Mouse (Mus musculus): ENCODE measurements around the gene Cend1.

The Cend1 gene

DNA sequence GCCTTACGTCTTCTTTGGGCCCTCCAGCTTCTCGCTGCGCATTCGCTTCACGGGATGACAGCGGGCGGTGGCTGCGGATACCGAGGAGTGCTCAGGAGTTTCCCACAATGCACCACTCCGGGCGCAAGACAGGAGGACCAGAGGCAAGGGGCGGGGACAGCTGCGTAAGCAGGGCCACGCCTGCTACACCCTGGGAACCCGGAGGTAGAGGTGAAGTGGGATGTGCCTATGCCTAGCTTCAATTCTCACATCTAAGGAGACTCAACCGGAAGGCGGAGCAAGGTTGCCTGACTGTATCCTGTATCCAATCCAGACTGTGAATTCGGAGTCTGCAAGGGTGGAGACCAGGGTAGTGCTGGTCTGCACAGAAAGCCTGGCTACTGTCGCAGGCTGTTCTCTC is at the start of gene Cend1:
Cend1 (minus strand) TSS at position 182 of the 400 bp plus-strand sequence.
- peak; percentile 89 for DNase-seq (ENCODE audit: low spot score)

DNA sequence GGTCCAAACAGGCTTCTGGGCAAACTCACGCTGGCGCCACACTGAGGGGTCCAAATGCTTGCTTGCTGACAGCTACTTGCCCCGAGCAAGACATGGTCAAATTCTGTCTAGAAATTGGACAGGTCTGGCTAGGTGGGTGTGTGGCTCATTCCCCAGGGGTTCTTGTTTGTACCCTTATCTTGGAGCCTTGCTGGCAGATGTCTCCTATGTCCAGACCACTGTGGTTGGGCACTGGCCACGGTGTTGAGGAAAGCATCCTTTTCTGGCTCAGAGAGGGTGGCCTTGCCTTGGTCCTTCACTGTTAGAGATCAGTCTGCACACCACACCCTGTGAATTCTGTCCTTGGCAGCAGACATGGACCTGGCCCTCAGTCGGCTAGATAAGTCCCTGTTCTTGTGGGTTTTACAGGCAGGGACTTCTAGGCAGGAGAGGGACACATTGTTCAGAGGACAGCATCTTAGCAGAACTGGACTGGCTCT is 49.0 kb upstream of the Cend1 start:
- no peak for DNase-seq (ENCODE audit: low spot score)

DNA sequence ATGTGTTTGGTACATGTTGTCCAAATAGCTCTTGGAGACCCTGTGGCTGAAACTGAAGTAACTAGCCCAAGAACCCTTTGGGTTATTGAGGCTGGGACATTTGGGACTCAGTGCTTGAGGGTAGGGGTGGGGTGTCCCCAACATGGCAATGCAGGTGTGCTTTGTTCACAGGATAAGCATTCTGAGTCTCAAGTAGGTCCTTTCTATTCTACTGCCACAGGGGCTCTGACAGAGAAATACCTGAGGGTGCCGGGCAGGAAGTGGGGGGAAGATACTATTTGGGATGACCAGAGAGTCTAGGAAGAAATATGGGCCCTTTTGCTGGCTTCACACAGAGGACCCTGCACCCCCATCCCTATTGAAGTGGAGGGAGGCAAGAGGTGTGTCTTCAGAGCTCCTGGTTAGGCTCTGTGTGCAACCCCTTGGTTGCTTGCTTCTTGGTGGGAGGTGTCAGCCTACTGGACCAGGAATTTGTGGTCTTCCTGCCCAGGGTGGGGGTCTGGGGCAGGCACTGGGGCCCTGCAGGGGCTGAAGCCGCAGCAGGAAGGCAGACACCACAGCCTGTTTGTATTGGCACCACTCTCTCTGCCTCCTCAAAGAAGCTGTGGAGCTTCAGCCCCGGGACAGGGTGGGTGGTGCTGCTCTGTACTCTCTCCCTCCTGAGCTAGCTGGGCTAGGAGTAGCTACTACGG is 48.4 kb upstream of the Cend1 start:
- no peak for DNase-seq (ENCODE audit: low spot score)

DNA sequence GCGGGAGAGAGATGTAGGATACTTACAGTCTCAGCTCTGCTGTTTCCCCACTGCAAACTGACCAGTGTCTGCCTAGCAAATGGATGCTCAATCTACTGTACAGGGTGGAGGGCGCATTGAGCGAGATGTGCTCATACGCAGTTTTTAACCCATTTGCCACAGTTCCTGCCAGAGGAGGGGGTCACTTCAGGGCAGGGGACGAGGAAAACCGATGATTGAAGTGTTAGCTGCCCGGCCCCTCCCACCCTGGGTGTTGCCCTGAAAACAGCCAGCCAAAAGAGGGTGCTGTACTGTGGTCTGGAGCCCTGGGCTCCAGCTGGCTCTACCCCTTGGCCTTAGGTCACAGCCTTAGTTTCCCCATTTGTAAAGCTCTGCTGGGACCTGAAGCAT is 47.7 kb upstream of the Cend1 start:
- DNase-seq (ENCODE audit: low spot score): no peak

DNA sequence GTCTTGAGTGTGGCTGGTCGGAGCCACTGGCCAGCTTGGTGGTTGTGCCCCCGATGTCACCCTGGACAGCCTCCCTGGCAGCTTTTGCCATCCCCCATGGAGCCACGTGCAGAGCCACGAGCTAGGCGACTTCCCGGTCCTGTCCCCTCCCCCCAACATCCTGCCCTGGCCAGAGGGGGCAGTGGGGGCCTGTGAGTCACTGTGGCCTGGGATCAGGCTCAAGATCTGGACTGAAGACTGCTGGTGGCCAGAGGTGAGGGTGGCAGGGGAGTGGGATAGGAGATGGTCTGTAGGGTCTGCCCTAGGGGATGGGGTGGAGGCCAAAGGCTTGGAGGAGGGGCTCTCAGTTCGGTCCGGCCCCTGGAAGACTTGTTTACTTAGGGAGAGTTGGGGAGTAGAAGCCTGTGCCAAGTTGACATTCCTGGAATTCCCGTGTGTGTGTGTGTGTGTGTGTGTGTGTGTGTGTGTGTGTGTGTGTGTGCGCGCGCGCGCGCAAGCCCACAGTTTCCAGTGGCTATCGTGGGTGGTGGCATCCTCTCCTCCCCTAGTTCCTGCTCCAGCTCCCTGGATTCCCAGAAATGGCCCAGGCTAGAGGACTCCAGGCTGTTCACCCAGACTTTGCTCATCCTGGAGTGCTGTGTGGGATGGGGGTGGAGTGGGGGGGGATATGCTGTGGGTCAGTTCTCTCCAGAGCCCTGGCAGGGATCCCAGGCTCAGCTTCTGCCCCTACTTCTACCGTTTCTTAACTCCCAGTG is 47.1 kb upstream of the Cend1 start:
- no peak for DNase-seq (ENCODE audit: low spot score)

DNA sequence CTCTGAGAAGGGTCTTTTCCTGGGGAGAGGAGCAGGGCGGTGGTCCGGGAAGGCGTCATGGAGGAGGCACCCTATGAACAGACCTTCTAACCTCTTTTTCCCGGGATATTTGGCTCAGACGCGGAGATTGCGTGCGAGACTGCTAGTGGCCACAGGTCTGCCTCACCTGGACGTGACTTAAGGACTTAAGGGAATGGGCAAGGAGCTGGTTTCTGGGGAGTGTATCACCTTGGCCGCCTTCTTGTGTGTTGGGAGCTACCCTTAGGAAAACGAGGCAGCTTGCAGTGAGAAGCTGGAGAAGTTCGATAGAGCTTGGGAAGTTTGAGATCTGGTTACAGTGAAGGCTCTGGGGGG is 46.5 kb upstream of the Cend1 start:
- no peak for DNase-seq (ENCODE audit: low spot score)

DNA sequence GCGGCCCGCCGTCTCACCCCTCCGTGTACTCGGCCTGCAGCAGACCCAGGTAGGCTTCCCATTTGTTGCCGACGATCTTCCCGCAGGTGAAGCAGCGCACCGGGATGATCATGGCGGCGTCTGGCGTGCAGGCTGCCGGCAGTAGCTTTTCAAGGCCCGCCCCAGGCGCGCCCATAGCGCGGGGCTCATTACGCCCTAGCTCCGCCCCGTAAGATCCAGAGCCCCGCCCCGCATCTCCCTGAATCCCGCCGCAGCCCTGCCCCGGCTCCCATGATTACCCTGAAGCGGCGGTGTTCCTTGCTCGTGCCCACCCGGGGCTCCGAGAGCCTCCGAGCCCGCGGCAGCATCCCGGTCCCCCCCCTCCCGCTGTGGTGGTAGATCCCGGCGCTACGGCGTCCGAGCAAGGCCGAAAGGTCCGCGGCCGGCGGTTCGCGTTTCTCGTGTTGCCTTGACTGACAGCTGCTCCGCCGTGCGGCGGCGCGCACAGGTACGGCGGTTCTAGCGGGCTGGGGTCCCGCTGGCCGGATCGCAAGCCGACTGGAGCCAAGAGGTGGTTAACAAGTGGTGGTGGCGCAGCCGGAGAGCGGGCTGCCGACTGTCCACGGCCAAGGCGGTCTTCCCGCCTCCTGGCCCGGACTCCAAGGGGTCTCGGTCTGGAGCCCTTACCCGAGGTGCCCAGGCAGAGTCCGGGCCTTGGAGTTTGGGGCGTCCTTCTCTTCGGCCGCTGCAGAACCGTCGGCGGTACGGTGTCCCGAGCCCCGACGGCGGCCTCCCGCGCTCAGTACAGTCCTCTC is 45.9 kb upstream of the Cend1 start, which contains the start of the genes Polr2l and Tspan4:
Polr2l (minus strand) TSS at position 122 of the 794 bp plus-strand sequence.
Tspan4 (plus strand) TSS at position 230 of the 794 bp plus-strand sequence.
- no peak for DNase-seq (ENCODE audit: low spot score)

DNA sequence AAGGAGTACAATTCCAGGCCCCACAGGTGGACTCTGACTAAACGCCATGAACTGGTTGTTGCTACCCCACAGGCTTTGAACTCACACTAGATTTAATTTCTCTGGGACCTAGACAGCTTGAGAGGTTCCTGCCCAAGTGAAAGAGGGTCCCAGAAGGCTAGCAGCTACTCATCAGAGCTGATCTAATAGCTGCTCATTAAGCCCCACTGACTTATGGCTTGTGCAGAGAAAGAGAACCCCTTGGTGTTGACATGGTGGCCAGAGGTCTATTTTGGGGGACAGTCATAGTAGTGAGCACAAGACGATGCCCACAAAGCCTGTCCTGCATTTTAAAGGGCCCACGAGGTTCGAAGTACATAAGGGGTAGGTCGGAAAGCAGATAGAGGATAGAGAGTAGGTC is 44.9 kb upstream of the Cend1 start:
- no peak for DNase-seq (ENCODE audit: low spot score)

DNA sequence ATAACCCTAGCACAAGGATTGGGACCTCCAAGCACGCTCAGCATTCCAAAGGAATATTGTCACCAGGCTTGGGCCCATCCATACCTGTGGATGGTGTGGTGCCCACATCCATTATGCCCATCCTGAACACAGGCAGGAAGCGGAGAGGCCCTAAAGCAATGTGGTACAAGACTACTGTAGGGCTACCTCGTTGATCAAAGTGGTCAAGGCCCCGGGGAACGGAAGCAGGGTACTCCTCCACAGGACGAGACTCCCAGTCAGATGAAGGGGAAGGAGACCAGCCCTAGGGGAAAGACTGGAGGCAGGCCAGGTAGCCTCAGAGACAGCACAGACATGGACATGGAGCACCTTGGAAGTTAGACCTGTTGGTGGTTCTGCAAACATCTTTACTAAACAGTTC is 43.5 kb upstream of the Cend1 start:
- no peak for DNase-seq (ENCODE audit: low spot score)

DNA sequence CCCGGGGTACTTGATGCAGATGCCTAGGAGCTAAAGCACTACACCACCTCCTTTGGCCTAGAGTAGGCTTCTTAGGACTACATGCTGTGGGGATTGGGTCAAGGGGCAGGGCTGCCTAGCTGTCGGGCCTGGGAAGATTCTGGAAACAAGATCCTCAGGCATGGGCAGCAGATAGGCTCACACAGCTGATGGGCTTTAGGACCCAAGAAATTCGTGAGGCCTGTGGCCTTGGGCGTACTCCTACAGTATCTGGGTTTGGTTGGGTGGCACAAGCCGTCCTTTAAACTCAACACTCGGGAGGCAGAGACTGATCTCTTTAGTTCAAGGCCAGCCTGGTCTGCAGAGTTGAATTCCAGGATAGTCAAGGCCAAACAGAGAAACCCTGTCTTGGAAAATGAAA is 42.9 kb upstream of the Cend1 start:
- DNase-seq (ENCODE audit: low spot score): no peak

DNA sequence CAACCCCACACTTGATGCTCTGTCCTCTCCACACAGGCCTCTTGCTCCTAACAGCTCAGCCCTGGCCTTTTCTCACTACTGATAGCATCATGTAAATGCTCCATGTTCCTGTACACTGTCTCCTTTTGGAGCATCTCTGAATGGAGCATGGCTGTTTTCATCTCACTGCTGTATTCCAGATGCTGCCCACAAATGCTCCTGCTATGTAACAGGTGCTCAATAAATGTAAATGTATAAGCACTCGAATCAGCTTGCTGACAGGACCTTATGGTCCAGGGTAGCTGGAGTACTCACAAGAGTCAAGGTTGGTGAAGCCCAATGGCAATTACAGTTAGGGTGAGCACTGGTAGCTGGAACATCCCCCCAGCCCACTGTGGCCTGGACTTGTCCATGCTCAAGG is 41.9 kb upstream of the Cend1 start:
- no peak for DNase-seq (ENCODE audit: low spot score)

DNA sequence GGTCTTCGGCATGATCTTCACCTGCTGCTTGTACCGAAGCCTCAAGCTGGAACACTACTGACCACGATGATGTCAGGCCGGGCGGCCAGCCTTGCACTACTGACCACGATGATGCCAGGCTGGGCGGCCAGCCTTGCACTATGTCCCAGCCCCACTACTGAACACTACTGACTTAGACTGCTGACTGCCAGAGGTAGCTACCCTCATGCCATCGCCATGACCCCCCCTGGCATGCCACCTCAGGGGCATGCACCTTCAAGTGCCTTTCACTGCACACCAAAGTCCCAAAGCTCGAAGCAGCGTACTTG is 41.3 kb upstream of the Cend1 start:
- DNase-seq (ENCODE audit: low spot score): no peak

DNA sequence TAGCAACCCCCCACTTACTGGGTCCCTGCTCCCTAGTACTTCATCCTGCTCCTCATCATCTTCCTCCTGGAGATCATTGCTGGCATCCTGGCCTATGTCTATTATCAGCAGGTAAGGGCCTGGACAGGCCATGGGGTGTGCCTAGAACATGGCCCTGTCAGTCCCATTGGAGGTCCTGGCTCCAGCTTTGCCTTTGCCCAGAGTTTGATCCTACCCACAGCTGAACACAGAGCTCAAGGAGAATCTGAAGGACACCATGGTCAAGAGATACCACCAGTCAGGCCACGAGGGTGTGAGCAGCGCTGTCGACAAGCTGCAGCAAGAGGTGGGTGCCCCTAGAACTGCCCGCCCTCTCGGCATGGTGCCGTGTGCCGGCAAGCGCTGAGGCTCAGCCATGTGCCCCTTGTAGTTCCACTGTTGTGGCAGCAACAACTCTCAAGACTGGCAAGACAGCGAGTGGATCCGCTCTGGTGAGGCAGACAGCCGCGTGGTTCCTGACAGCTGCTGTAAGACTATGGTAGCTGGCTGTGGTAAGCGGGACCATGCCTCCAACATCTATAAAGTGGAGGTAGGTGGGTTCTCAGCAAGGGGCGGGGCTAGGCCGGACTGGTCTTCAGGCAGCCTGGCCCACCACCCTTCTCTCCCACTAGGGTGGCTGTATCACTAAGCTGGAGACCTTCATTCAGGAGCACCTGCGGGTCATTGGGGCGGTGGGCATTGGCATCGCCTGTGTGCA is 40.8 kb upstream of the Cend1 start:
- DNase-seq (ENCODE audit: low spot score): no peak

DNA sequence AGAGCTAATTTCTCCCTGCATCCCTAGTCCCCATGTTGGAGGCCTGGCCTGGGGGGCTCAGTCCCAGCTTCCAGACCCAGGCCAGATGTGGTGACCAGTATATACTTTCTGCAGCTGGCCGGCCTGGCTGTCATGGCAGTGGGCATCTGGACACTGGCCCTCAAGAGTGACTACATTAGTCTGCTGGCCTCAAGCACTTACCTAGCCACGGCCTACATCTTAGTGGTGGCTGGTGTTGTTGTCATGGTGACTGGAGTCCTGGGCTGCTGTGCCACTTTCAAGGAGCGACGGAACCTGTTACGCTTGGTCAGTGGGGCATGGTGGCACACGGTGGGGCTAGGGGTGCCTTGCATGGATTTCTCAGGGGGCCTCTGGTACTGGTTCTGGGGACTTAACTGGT is 40.1 kb upstream of the Cend1 start:
- no peak for DNase-seq (ENCODE audit: low spot score)

DNA sequence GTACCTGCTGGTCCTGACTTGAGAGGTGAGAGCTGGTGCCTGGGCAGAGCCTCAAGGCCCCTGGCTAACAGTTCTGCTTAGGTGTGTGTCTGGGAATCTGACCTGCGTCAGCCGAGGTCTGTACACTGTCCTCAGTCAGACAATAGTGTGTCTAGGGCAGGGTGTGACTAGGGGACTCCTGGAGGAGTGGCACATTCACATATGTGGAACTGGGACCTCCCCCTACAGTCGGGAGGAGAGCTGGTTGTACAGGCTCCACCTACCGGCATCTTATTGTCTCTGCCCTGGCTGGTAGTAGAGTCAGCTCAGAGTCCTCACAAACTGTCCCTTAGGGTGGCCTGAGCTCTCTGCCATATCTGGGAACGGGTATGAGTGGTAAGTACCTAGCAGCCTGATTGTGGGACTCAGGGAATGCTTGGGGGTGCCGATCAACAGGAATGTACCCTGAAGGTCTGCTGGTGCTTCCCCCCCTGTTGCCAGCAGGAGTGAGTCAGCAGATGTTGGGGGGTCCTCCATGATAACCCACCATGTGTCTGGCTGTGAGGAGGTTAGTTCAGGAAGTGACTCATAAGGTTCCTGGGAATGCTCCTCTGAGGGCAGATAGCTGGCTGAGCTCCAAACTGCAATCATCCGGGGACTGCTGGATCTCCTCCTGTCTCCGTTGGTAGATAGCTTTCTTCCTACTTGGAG is 39.4 kb upstream of the Cend1 start:
- DNase-seq (ENCODE audit: low spot score): no peak

DNA sequence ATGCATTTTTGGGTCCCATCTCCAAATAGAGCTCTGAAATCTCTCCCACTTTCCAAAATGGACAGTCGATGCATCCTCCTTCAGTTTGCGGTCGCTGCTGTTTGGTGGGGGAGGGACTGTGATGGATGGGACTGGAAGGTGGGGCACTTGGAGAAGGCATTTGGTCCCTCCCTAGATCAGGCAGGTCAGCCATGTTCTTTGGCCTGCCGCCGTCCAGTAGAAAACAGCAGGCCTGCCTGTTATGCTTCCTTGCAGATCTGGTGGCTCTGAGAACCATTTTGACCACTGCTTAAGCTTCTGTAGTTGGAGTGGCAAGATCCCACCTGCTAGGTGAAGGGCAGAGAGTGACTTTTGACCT is 38.9 kb upstream of the Cend1 start:
- DNase-seq (ENCODE audit: low spot score): no peak

DNA sequence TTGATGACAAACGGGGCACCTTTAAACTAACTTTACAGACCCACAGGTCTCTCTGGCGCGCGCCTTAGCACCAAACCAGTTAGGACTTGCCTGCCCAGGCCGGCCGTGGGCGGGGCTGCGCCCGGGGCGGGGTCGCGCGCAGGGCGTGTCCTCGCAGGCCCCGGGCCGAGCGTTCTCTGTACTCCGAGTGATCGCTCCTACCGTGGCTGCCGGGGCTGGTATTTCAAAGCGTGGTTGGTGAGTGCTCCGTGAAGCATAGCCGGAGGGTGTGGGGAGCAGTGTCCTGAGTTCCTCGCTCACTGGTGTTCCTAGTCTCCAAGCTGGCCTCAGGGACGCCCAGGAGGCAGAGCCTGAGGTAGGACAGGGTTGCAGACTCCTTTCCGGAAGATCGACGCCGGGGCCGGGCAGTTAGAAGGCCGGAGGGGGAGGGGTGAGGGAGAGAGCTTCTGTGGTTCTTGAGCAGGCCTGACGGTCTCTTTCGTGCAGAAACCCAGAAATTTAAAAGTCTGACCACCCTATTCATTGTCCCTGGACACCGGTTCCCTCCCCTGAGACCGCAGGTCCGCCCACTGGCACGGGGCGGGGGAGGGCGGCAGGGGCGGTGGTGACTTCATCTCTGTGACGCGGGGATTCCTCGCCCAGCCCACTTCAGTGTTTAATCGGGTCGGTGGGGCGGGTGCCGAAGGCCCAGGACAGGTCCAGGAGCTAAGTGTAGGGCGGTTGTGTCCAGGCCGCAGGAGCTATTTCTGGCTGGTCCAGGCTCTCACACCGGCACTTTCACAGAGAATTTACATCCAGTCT is 38.1 kb upstream of the Cend1 start, which contains the start of gene Cd151:
Cd151 (plus strand) TSS at position 163 of the 801 bp plus-strand sequence.
- DNase-seq (ENCODE audit: low spot score): no peak

DNA sequence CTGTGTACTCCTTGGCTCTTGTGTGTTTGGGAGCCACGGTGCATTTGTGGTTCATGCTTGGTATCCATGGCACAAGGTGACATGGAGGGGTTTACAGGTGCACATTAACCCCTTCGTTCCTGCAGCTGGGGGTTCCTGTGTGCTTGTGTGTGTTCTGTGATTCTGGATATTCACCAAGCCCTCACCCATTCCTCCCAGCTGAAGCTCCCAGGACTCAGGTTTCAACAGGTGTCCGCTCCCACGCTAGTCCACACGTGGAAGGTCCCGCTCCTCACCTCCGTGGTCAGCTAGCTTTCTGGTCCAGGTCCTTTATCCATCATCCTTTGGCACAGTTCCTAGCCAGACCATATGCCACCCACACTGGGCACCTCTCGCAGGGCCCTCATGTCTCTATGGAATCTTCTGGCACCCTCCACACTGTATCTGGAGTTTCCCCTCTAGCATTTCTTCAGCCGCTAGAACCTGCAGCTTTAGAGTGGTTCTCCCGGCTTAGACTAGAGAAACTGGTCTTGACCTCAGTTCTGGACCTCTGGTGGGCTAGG is 37.4 kb upstream of the Cend1 start:
- DNase-seq (ENCODE audit: low spot score): no peak

DNA sequence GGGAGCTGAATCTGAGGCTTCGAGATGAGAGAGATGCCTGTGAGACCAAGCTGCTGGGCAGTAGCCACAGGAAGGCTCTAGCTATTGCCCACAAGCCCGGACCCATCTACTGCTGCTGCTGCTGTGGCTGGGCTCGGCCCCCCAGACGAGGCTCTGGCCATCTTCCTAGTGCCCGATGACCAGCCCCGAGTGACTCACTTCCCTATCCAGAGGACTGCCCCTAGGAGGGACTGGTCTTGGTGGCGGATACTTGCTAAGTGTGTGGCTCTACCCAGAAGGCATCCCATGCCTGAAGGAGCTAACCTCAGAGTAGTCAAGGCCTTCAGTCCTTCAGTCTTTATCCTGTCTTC is 36.7 kb upstream of the Cend1 start:
- DNase-seq (ENCODE audit: low spot score): no peak

DNA sequence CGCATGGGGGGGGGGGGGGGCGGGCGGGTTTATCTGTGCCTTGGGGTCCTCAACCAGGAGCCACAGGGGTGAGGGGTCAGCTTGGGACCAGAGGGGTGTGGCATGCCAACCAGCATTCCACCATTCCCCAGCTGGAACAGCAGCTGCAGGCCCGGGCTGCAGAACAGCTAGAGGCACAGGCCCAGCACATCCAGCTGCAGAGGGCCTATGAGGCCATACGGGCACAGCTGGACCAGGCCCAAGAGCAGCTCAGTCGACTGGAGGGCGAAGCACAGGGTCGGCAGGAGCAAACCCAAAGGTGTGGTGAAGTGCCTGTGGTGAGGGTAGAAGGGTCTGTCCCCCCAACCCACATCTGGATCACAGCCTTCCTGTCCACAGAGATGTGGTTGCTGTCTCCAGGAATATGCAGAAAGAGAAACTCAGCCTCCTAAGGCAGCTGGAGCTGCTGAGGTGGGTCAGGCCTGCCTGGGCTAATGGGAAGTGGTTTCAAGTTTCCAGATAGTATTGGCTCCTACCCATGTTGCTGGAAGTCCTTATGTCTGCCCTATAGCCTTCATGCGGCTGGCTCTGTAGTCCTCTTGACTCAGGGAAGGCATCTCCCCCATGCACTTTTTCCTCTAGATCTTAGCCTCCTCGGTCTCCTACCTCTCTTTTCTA is 36.2 kb upstream of the Cend1 start:
- no peak for DNase-seq (ENCODE audit: low spot score)

Measured in left cerebral cortex, adult 11 months (tissue).